Mouse (Mus musculus) spleen, postnatal 10 days (tissue): ENCODE results near the gene Map2k7.
A peak's percentile ranks its signal among the peaks of the same experiment; 100 is the strongest.
"Not testable (repeated sequence)": the region's sequence is repeated elsewhere in the genome, so short reads cannot be mapped to it uniquely, and the experiment has no call there.

Source experiments
- DNase-seq, 2 experiments: peaks; one replicate each; pipeline ENCODE4 v3.0.0; 2021 to 2022; ENCODE audit warnings: low spot score in 2 of 2

Gene Map2k7

DNA sequence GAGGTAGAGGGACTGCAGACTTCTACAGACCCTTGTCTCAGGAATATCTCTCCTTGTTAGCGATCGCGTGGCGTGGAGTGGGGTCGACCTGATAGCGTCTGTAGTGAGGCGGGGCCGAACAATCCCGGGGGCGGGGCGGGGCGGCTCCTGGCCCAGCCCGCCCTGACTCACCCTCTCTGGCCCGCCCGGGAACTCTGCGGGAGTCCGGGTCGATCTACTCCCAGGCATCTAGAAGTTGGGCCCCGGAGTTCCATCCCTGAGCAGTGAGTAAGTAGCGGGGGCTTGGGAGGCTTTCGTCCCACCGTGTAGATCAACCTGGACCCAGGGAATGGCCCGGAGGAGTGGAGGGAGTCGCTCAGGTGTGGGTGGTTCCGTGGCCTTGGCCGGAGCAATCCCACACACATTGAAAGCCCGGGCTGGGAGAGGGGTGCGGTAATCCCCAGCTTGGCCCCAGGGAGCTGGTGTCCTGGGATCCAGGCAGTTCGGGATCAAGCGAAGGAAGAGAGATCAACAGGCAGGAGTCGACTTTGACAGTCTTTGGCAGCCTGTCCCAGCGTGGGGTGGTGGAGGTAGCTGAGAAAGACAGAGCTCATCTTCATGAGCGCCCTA, 11.7 kb upstream of the Map2k7 start, which contains the start of gene Lrrc8e:
Gene Lrrc8e (plus strand): TSS at position 89 of the 609 bp plus-strand sequence.
- no peak for DNase-seq

DNA sequence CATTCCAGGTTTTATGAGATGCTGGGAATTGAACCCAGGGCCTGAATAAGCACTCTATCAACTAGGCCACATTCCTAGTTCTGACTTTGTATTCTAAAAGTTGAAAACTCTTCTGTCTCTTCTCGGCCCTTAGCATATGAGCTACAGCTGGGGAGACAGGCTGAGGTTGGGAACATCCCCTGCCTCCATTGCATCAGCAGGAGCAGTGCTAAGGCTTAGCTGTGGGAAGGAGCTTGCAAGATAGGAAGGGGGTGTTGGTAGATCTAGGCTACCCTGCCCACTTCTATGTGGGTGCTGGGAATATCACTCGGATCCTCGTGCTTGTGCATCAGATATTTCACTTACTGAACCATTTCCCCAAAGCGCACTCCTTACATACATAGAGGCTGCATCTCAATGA, 10.6 kb upstream of the Map2k7 start:
- DNase-seq: no peak

DNA sequence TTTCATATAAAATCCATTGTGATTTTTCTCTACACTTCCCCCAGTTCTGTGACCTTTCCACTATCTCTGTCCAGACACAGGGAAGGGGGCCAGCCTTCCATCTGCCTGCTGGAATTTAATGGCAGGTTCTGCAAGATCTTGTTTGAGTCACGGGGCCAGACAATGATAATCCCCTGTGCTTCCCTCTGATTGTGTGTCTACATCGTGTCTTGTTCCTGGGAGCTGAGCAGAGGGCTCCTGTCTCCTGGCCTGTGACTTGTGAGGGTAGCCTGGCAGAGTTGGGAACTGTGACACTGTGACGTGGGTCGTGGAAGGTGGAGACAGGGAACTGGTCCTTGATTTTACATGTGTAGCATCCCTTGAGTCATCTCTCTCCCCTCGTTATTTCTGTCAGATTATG, 8.8 kb upstream of the Map2k7 start:
- no peak for DNase-seq

DNA sequence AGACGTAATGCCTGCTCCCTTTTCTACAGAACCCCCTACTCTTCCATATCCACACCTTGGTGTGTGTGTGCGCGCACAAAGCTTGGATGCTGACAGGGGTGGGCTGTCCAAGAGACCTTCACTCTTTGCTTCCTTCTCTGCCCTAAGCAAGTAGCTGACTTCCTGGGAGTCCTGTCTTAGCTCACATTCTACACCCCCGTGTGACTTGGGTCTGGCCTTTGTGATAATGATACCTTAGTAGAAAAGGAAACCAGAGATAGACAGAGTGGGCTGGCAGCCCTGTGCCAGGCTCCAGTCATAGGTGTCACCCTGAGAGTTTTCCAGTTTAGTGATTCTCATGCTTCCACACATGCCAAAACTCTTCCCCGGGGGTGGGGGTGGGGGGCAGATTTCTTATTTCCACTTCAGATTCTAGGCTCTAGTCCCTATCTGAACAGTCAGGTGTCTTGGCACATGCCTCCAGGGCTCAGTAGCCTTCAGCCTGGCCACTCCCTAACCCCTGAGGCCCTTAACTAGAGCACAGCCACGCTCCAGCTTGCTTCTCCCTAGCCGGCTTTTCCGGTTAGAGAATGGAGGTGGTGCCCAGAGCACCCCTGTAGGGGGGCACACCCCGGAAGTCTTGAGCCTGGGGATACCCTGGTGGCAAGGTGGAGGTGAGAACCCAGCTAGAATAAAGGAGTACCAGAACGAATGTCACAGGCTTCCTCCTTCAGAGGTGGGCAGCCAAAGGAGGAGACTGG, 7.8 kb upstream of the Map2k7 start:
- DNase-seq: no peak

DNA sequence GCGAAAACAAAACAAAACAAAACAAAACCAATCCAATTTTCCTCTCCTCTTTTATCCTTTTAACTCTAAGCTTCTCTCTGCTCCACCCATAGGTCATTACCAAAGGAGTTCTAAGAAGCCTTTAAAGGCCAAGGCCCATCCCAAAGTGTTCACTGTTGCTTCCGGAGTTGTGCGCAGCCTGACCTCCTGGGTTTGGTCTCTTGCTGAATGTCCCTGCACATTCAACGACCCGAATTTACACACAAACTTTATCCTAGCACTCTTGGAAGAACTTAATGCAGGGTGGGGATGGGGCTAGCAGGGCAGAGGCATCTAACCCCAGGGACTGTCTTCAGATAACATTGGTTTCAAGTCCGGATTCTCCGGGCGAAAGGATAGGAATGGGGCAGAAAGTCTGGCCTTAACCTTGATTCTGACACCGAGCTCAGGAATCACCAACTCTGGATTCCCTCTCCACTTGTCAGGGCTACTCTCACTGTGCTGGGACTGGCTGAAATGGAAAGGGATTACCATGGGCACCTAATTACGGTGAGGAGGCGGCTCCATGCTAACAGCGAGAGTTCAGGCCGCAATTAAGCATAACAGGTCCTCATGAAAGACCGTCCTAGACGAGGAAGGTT, 616 bp upstream of the Map2k7 start:
- no peak for DNase-seq

DNA sequence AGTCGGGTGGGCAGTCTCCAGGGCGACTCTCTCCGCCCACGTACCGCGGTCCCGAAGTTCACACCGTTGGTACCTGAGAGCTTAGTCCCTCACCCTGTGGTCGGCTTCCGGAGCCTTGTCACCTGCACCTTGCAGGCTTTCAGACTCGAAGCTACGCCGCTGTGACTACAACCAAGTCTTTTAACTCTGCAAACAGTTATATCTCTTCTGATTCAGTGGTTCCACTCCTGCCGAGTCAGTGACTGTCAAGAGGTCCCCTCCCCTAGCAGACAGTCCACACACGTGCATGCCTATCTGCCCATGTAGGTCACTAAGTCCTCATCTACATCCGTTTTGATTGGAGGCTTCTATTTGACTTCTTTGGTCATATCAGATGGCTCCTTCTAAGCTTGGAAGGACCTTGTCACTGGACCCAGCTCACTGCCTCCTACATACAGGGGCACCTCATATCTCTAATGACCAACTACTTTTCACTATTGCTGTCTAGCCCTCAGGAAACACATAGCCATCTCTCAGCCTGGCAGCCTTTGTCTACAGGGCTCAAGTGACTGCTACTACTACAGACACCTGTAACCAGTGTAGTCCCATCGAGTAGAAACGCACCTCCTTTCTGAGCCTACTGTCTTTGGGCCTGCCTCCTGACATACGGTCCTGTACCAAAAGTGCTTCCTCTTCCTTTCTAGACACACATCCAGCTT, 802 bp downstream of the Map2k7 start:
- DNase-seq: no peak

DNA sequence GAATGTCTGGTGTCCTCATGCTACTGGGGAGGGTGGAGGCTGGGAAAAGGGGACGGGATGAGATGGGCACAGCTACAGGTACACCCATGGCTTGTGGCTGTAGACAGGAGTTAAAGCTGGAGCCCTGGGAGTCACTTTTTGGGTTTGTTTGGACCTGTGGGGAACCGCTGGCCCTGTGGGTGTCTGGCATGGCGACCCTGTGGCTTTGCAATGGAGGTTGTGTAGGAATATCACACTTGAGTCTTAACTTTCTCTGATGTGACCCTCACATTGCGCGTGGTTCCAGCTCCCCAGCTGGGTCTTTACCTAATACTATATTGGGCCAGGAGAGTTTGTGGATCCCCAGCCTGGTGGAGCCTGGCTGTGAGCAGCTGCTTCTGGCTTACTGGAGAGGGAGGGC, 6.5 kb downstream of the Map2k7 start:
- DNase-seq: no peak

DNA sequence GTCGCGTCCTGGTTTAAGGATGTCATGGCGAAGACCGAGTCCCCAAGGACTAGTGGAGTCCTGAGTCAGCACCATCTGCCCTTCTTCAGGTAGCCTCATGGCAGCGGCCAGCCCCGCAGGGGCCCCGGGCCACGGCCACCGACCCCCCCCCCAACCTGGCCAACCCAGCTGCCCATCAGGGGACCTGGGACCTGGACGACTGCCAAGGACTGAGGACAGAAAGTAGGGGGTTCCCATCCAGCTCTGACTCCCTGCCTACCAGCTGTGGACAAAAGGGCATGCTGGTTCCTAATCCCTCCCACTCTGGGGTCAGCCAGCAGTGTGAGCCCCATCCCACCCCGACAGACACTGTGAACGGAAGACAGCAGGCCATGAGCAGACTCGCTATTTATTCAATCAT, 7.2 kb downstream of the Map2k7 start:
- no peak for DNase-seq

DNA sequence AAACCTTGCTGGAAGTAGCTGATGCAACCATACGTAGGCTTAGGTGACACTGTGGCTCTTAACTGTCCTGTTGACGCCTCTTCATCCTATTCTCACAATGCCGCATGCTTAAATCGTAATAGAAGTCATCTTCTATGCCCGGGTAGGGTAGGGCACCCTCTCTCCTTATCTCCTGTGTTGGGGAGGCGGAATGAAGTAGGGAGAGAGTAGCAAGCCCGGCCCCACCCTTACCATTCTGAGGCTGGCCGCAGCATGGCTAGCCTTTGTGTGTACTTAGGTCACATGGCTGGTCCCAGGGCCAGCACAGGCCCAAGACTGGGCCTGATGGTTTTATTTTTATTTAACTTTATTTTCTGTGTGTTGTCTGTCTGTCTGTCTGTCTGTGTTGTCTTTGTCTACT, 8.7 kb downstream of the Map2k7 start:
- no peak for DNase-seq

DNA sequence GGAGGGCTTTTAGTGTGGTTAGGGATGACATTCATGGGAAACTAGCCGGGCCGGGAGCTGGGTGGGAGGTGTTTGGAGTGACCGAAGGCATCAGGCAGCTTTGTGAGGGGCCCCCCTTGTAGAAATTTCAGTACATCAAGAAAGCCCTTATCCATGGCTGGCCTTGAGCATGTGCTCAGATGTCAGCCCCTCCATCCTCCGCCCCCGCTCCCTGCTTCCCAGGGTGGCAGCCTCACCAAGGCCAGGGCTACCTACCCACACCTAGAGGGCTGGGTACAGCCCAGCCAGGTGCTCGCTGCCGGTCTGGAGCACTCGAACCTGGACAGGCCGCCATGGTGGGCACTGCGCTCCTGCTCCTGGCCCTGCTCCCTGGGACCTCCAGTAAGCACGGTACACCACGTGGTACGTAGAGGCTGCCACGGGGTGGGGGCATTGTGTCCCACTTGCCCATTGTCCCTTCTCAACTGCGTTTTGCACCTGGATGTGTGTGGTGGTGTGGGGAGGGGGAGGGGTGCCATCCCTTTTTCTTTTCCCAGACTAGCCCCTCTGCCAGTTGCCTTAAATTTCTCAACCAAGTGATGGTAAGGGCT, 9.5 kb downstream of the Map2k7 start, which contains the start of gene Tgfbr3l:
Gene Tgfbr3l (plus strand): TSS at position 264 of the 590 bp plus-strand sequence.
- DNase-seq: no peak

DNA sequence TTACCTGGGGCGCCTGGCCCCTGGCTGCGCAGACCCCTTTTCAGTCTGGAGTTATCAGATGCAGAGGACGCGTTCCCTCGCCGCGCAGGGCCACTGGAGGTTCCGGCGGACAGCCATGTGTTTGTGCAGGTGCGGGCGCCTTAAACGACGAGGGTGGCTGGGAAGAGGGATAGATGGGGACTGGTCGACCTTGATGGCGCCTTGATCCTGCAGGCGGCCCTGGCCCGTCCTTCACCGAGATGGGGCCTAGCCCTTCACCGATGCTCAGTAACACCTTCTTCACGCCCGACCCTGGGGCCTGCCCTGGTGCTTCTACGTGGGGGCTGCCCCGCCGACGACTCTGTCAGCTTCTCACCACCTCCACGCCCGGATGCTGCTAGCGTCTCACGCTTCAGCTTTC, 10.7 kb downstream of the Map2k7 start:
- DNase-seq: no peak

DNA sequence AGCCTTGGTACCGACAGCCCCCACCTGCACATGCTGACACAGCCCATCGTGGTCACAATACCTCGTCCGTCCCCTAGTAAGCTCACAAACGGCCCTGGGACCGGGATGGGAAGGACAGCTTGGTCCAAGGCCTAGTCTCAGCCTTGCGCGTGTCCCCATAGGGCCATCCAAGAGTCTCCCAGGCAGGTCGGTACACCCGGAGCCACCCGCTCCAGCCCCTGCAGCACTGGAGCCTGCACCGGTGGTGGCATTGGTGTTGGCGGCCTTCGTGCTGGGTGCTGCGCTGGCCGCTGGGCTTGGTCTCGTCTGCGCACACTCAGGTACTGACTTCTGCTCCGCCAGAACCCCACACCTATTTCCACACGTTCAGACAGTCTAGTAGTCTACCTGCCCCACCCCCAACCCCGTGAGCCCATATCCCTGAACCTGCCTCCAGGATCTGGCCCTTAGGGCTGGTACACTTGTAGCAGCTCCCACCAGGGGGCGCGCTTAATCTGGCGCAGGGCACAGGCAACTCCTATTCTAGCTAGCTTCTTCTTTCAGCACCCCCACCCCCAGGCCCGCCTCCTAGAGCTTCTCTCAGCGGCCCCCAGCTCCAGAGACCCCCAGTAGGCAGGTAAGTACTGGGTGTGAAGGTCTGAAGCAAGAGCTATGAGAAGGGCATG, 11.9 kb downstream of the Map2k7 start:
- DNase-seq: peak; percentile 81 to 92

DNA sequence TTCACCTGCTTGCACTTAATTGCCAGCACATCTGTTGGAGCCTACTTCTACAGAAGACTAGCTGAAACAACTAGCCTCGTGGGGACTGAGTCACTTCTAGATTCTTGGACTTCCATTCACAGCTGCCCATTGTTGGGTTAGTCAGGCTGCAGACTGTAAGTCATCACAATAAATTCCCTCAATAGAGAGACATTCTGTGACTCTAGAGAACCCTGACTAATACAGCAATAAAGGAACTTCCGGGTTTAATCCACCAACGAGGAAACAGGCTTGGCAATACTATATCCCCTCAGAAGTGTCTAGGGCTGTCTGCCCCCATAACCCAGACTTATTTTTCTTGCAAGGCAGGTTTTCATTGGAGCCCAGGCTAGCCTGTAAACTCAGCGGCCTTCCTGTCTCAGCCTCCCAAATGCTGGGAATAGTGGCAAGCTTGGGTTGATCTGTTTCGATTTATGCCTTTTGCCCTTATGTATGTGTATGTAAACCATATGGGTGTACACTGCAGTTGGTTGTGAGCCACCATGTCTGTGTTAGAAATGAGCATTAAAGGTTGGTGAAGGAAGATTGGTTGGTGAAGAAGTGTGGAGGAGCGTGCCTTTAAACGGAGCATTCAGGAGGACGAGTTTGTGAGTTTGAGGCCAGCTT, 13.7 kb downstream of the Map2k7 start:
- no peak for DNase-seq

DNA sequence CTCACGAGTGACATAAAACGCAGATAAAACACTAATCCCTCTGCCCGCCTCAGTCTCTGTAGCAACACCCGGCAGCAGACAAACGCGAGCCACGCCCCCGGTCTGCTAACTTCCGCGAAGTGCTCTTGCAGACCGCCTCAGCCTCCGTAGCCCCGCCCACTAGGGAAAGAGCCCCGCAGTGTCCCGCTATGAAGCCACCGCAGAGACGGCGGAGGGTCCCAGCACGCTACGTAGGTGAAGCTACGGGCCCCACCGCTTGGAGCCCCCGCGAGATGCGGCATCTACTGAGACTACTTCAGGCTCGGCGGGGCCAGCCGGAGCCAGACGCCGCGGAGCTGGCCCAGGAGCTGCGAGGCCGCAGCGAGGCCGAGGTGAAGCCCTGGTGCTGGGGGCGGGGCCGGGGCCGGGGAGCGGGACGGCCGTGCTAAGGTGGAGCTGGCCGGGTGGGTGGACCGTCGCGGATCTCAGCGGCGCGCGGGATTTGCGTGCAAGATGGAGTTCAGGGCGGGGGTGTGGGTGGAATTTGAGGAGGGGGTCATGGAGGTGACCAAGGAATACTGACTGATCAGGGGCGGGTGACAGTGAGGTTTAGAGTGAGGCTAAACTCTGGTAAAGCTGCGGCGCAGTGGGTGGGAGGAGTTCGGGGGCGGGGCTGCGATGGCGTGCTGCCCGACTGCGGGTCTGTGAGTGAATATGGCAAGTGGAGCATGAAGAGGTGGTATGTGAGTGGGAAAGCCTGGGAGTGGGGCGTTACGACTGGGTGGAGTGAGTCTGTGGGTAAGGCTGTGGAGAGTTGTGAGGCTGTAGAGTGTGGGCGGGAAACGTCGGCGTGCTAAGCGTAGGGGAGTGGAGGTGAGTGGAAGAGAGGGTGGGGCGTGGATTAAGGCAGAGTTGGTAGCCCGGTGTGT, 14.6 kb downstream of the Map2k7 start, which contains the start of gene Snapc2:
Gene Snapc2 (plus strand): TSS at position 147 of the 908 bp plus-strand sequence.
- DNase-seq: peak; percentile 97 to 99

DNA sequence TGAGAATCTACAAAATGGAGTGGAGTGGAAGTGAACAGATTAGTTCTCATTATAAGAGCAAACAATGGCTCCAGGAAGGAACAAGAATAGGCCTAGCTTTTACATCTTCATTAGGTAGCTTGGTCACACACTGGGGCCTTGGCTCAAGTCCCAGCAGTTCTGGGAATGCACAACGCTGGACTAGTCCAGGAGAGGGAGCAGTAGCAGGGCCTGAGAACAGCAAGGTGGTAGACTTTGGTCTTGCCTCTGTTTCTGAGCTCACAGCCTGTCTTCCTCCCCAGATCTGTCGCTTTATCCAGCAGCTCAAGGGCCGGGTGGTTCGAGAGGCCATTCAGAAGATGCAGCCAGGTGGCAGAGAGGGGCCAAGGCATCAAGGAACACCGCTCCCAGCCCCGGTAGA, 15.5 kb downstream of the Map2k7 start:
- no peak for DNase-seq

DNA sequence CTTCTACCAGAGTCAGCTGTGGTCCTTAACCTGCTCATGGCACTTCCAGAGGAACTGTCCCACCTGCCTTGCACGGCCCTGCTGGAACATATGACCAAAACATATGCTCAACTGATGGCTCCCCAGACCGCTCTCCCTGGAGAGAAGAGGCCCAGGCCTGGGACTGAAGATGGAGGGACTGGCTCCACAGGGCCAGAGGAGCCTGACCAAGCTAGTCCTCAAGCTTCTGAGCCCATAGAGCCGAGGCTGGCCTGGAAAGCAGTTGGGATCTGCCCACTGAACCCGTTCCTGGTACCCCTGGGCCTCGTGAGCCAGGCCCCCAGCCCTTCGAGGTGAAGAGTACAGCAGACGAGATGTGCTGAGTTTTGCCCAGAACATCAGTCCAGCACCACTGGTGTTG, 16.9 kb downstream of the Map2k7 start:
- DNase-seq: not testable (repeated sequence)

DNA sequence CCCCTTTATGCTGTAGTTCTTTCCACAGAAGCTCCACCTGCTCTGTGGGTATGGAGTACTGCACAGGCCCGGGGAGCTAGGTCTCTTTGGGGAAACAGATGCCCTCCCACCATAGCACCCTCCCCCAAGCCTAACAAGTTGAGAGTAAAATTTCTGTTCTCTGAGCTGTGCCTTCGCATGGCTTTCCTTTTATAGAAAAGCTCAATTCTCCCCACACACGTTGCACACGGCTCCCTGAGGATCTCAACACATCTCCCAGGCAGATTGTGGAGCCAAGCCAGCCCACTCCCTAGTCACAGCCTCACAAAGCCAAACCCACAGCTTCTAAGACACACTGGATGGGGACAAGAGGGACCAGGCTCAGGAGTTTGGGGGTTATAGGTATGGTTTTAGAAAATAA, 18.4 kb downstream of the Map2k7 start:
- DNase-seq: no peak

DNA sequence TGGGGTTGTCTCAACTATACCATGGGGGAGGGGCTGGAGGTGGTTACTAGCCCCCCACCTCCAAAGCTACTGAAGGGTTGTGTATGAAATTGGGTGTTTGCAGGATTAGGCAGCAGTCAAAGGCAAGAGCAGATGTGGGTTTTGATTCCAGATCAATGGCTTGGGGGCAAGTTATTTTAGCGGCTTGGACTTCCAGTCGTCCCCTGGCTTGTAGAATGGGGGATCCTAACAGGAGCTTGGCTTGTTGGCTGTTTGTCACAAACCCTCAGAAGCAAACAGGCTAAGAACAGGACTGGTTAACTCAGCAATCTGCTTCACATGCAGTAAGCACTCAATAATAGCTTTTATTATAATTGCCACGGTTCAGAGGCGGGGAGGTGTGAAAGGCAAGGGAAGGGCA, 18.8 kb downstream of the Map2k7 start:
- DNase-seq: no peak

DNA sequence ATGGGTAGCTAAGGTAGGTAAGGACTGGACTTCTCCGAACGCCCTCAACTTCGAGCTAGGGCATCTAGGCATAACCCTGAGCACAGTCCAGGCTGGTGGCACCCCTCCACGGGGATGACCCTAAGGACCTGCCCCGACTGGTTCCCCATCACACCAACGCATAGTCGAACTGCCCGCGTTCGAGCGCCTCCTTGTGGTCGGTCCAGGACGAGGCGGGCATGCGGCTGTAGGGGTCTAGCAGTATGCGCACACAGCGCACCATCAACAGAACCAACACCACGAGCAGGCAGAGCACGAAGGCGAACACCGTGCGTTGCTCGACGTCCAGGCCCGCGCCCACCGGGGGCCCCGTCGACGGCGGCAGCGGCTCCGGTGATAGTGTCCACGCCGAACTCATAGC, 19.7 kb downstream of the Map2k7 start:
- DNase-seq: peak; percentile 77 to 89

DNA sequence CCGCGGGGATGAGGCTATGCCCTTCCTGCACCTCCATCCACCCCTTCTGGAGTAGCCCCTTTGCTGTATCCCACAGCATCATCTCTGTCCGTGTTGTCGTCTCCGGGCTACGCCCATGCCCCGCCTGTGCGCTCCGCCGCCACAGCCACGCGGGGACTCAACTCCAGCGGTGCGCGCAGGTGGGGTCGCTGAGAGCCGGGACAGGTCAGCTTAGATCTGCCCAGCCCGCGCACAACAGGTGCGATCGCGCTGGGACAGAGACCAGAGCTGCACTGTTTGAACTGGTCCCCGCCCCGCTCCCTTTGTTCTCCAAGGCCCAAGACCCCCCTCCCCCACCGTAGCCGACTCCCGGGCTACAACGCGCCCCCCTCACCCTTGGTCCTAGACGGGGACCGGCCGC, 20.1 kb downstream of the Map2k7 start:
- peak; percentile 60 to 62 for DNase-seq
